Mouse (Mus musculus): ENCODE results near the gene Lipm.

Gene Lipm

GRCm38 (mm10) chr19:34100633-34101032 lies at the start of gene Lipm:
Gene Lipm, plus strand, starts transcription at chr19:34100933.
- no peak for DNase-seq

DNA sequence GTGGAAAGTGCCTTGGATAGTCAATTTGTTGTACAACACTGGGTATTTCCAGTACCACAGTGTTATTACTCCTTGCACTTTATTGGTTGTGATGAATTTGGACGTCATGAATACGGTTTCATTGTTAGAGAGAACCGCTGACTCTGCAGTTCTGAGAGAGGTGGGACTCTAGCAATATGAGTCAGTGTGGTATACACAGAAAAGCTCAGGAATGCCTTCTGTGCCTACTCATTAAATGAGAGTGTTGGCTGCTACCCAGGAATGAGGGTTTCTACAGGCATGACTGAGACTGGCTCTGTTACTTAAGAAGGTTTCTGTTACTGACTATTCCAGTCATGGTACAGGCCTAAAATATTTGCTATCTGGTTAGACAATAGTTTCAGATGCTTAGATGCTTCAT lies 49.2 kb upstream of the Lipm start:
- DNase-seq: no peak

GRCm38 (mm10) chr19:34063547-34063946 lies 37.2 kb upstream of the Lipm start:
- no peak for DNase-seq

DNA sequence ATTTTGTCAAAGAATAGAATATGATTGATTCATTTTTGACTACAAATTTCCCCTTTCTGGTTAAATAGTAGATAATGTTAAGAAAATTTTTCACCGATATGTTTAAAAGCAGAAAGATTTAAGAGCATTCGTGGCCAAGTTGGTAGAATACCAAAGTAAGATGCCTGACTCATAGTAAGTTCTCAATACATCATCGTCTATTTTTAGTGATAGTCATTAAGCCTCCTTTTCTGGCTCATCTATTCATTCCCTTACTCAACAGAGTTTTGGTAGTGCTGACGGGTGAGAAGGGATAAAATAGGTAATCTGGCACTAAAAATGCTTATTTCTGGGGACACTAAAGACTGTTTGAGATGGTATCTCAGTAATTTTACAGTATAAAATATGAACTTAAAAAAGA lies 36.7 kb upstream of the Lipm start:
- DNase-seq: no peak

GRCm38 (mm10) chr19:34066779-34067472 lies 33.8 kb upstream of the Lipm start, which contains the start of gene Lipn:
Gene Lipn, plus strand, starts transcription at chr19:34067358.
- DNase-seq: no peak

- DNase-seq: no peak
Measured at GRCm38 (mm10) chr19:34074239-34074638, 26.5 kb upstream of the Lipm start.

DNA sequence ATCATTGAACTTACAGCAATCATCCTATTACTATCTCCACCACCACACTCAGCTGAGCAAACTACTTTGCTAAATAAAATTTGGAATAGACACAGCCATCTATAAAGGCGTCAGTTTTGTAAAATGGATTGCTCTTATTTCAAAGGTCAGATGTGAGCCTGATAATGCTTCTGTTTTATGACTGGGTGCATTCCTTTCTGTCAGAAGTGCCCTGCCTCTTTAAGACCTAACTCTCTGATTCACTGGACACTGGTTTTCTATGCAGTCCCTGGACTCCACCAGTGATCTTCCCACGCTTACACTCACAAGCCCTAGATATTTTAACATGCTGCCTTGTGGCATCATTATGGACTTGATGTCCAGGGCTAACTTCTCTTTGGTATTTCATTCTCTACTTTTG lies 22.6 kb upstream of the Lipm start:
- no peak for DNase-seq

- DNase-seq: no peak
Measured at GRCm38 (mm10) chr19:34089011-34089680, 11.6 kb upstream of the Lipm start.

DNA sequence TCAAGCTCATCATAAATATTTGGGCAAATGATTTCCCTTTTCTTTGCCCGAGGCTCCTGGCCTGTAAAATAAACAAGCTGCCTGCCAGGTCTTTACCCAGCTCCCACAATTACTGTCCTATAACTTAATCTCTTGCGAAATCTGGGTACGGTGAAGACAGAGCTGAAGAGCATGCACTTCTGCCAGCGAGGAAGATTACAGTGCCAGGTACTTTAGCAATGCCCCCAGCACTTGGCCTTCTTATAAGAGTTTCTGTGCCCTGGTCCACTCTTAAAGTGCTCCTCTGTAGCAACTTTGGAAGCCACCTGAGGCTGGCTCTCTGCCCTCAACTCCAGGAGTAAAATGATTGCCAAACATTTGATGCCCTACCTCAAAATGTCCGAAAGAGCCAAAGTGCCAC lies 5.4 kb upstream of the Lipm start:
- DNase-seq: no peak

- DNase-seq: no peak
Measured at GRCm38 (mm10) chr19:34096228-34096627, 4.5 kb upstream of the Lipm start.

- DNase-seq: no peak
Measured at GRCm38 (mm10) chr19:34101888-34102287, 1.2 kb downstream of the Lipm start.

- DNase-seq: no peak
Measured at GRCm38 (mm10) chr19:34104841-34105240, 4.1 kb downstream of the Lipm start.

- no peak for DNase-seq
Measured at GRCm38 (mm10) chr19:34119102-34119501, 18.4 kb downstream of the Lipm start.

DNA sequence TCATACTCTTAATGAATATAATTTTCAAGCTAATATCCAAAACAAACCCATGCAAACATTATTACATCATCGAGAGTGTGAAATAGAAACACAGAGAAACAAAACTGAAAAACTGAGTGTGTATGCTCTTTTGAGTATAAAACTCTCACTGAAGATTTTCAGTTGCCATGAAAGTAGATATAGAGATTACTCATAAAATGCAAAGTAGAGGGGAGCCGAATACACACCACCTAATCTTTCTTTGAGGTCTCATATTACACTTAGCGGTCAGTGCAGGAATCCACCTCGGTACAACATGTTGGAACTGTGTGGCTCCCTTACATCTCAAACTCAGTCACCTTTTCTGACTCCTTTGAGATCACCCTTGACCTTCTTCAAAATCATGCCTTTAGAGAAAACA lies 18.9 kb downstream of the Lipm start:
- no peak for DNase-seq

GRCm38 (mm10) chr19:34120107-34120731 lies 19.5 kb downstream of the Lipm start:
- no peak for DNase-seq

- DNase-seq: no peak
Measured at GRCm38 (mm10) chr19:34138720-34139430, 38.1 kb downstream of the Lipm start.

GRCm38 (mm10) chr19:34139431-34140046 lies 38.8 kb downstream of the Lipm start:
- DNase-seq: no peak

DNA sequence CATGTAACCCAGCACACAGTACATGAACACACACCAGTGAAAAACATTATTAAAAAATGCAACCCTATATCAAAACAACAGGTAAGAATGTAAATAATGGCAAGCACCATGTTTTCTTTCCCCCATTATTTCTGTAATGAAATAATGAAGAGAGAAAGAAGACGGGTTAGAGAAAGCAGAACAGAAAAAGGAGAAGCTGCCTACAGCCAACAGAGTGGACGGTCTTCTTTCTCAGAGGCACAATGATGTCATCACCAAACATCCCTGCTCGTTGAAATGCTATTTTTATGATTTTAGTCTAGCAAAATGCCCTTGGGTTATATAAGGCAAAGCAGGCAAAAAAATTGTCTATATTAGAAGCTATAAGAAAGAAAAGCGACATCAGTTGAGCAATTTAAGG lies 47.7 kb downstream of the Lipm start:
- DNase-seq: no peak

DNA sequence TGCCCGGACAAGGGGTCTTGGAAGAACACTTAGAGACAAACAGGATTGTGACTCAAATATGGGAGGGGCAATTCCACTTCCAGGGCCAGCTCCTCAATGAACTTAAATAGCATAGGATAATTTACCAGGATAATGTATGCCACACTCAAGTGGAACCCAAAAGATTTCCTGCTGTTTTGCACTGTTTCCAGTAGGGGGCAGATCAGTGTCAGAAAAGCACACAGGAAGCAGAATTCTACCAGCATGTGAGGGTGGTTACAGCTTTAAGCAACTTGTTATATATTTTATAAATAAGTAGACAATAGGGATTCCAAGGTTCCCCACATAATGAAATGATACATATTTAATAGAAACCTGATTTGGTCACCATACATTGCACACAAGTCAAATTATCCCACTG lies 51.2 kb downstream of the Lipm start:
- DNase-seq: no peak

DNA sequence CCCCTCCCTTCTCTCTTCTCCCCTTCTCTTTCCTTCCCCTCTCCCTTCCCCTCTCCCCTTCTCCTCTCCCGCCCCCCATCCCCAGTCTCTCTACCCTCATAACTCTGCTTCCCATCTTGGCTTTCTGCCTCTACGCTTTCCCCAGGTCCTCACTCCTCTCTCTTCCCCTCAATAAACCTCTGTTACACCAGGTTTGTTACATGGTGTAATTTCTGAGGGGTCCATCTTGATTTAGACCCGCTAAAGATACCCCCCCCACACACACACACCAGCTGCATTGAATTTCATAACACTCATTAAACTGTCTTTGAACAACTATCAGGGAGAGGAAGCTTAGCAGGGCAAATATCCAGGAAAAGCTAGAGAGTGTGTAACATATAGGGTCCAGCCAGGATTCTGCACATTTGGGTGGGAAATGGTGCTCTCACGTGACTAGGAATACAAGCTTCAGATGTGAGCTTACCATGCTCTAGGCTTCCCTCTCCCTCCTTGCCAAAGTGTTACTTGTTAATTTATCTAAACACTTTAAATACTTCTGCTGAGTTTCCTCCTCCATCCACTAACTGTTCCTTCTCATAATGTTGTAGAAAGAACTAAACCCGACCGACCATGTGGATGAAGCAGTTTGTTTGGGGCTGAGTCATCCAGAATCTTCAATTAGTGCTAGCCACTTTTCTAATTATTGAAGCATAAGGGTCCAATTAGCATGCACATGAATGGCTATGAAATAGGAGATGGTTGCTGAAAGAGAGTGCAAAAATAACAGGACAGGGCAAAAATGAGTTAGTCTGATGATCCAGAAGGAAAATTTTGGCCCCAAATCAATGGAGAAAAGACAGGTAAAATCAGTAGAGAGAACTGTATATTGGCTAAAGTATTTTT lies 52.8 kb downstream of the Lipm start:
- DNase-seq: no peak

DNA sequence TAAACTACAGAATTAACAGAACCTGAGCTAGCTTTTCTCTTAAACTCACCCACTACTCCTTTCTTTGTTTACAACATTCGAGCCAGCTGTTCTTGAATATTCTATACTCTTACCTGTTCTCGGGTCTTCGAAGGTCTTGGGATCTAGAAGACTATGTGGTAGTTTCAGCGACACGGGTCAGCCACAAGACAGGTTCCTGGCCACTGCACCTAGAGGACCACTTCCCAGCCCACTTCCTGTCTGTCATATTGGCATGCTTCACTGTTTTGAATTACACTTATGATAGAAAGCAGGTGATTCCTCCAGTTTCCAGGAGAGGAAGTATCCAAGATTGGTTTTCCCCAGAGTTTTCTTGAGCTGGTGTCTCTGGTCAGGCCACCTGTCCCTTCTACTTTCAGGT lies 62.0 kb downstream of the Lipm start:
- DNase-seq: no peak

- DNase-seq: peak; percentile 10
Measured at GRCm38 (mm10) chr19:34165891-34166290, 65.2 kb downstream of the Lipm start, which contains the start of gene Ankrd22. Gene Ankrd22, minus strand, starts transcription at chr19:34166053.

Measured in kidney, postnatal 10 days (tissue).